Mouse (Mus musculus) ES-E14 (cell line): ENCODE data around the gene Dnajb14.

ENCODE experiments used
- HCFC1 ChIP-seq: IDR thresholded peaks from 2 replicates; pipeline ENCODE4 v1.6.1; 2012; ENCODE audit warnings: low read length, inconsistent platforms, borderline replicate concordance; ENCODE audit not compliant: insufficient read depth
- MAFK ChIP-seq: IDR thresholded peaks from 2 replicates; pipeline ENCODE4 v1.6.1; 2014; ENCODE audit warnings: mild to moderate bottlenecking, low read depth, low read length, inconsistent platforms; ENCODE audit not compliant: insufficient read depth
- ZC3H11A ChIP-seq: IDR thresholded peaks from 2 replicates; pipeline ENCODE4 v1.6.1; 2012; ENCODE audit warnings: low read depth, mild to moderate bottlenecking, inconsistent platforms, low read length, borderline replicate concordance

GRCm38 (mm10) chr3:137846552-137846951 is 20.9 kb upstream of the Dnajb14 start:
- TF ChIP-seq ZC3H11A (no peak), HCFC1 (no peak), MAFK (no peak)
